Mouse (Mus musculus): ENCODE results near the gene Alox12.

- no peak for TF ChIP-seq CTCF (IDR thresholded peaks at IDR 0.05; ENCODE audit: low read depth, low read length)
- no peak for TF ChIP-seq TAL1 (conservative IDR thresholded peaks at IDR 0.05; ENCODE audit: low read depth, low read length)
- TF ChIP-seq GATA1 (IDR thresholded peaks at IDR 0.05; ENCODE audit: borderline replicate concordance, low read length) = no peak
Measured at GRCm38 (mm10) chr11:70265819-70266218, 10.7 kb upstream of the Alox12 start.

All from G1E (cell line).